Mouse (Mus musculus) hindbrain, embryonic 15.5 days (tissue): Measurements from ENCODE around the gene Shpk. TPM values are rescaled to one million over a fixed set of nuclear protein-coding genes. Genes with fewer than 3 reads are reported as not detected.

ENCODE experiments used
- ATAC-seq: fragments of 200-750 bp; cut with Nextera tagmentation; 2 replicates; pipeline ENCODE4 v1.8.0; 2017; ENCODE audit warnings: low read depth, moderate number of reproducible peaks, moderate TSS enrichment; ENCODE audit not compliant: low FRiP score
- H3K27ac ChIP-seq: fragments of 300-500 bp; sonication (generic); replicated peaks from 2 replicates; pipeline ENCODE4 v1.5.1; 2015; ENCODE audit warnings: mild to moderate bottlenecking, inconsistent platforms
- H3K27me3 ChIP-seq: fragments of 300-500 bp; sonication (generic); 2 replicates; pipeline ENCODE4 v1.6.1; 2015; ENCODE audit warnings: control low read depth, inconsistent platforms
- H3K36me3 ChIP-seq: fragments of 300-500 bp; sonication (generic); 2 replicates; pipeline ENCODE4 v1.6.1; 2015; ENCODE audit warnings: control low read depth, inconsistent platforms
- H3K4me1 ChIP-seq: fragments of 300-500 bp; sonication (generic); replicated peaks from 2 replicates; pipeline ENCODE4 v1.6.1; 2015; ENCODE audit warnings: control low read depth, inconsistent platforms
- H3K4me2 ChIP-seq: fragments of 300-500 bp; sonication (generic); 2 replicates; pipeline ENCODE4 v1.6.1; 2015; ENCODE audit warnings: moderate library complexity, mild to moderate bottlenecking, inconsistent platforms
- H3K4me3 ChIP-seq: fragments of 300-500 bp; sonication (generic); 2 replicates; pipeline ENCODE4 v1.5.1; 2015; ENCODE audit warnings: mild to moderate bottlenecking, inconsistent platforms
- H3K9ac ChIP-seq: fragments of 300-500 bp; sonication (generic); 2 replicates; pipeline ENCODE4 v1.6.1; 2015; ENCODE audit warnings: inconsistent platforms
- H3K9me3 ChIP-seq: fragments of 300-500 bp; sonication (generic); 2 replicates; pipeline ENCODE4 v1.6.1; 2016; ENCODE audit warnings: control low read depth, inconsistent platforms
- WGBS: fragments of 180-500 bp; shearing (Covaris S2); methylation state at CpG from one replicate; pipeline ENCODE4 v1.1.7; 2015; 5-methylcytosine and 5-hydroxymethylcytosine counted together
- polyA plus RNA-seq: library from polyadenylated mRNA; unstranded; fragments of >200 nt; fragmentation: Nextera tagmentation; extraction: Ambion mirVana; gene quantifications from 2 replicates; pipeline ENCODE4 v1.2.1, GENCODE M21; 2015

The Shpk gene
- polyA plus RNA-seq, result 2.6 and 2.9 TPM in 2 replicates

- WGBS, result under 1% methylated on average over 31 of the region's 32 CpGs
- Histone ChIP-seq H3K36me3 (peaks cover 4% of the 10 kb centered on the region; the same call in 1 of the 2 replicates), H3K27me3 (no peaks in the 10 kb centered on the region), H3K9ac (peak within 1 kb of the TSS; percentile 85), H3K9me3 (no peaks in the 10 kb centered on the region), H3K4me2 (peak within 1 kb of the TSS; percentile 91), H3K4me1 (peaks cover 24% of the 10 kb centered on the region), H3K27ac (peak within 1 kb of the TSS; percentile 80), H3K4me3 (peak within 1 kb of the TSS; percentile 76)
- ATAC-seq, result peak; percentile 98
Observed at GRCm38 (mm10) chr11:73199230-73199712, at the start of gene Shpk. Shpk (plus strand) TSS chr11:73199460.

- WGBS, result 79% methylated on average over 6 of the region's 6 CpGs
- no peak overlapping the region for H3K4me2 ChIP-seq
- H3K4me1 ChIP-seq, result peaks cover 4% of the 10 kb centered on the region; the same call in 1 of the 2 replicates
- peaks cover 5% of the 10 kb centered on the region; the same call in 1 of the 2 replicates for H3K27me3 ChIP-seq
- H3K4me3 ChIP-seq, result no peak overlapping the region
- no peak overlapping the region for H3K27ac ChIP-seq
- H3K9ac ChIP-seq, result no peak overlapping the region
- no peaks in the 10 kb centered on the region for H3K36me3 ChIP-seq
- ATAC-seq, result no peak
- H3K9me3 ChIP-seq, result no peaks in the 10 kb centered on the region
Observed at GRCm38 (mm10) chr11:73155071-73155470, 44.2 kb upstream of the Shpk start.

GRCm38 (mm10) chr11:73159957-73160810 is 39.1 kb upstream of the Shpk start, which contains the start of gene P2rx5:
P2rx5 (plus strand) TSS chr11:73160421.
- peak; percentile 79; the same call in 1 of the 2 replicates for ATAC-seq

GRCm38 (mm10) chr11:73160811-73161200 is 38.5 kb upstream of the Shpk start:
- Histone ChIP-seq H3K36me3 (no peaks in the 10 kb centered on the region), H3K4me2 (peak overlapping the region; percentile 93), H3K9me3 (no peaks in the 10 kb centered on the region), H3K9ac (0 out of 2 replicates have a peak overlapping the region, but pooled peaks have one; percentile 49), H3K27ac (no peak overlapping the region), H3K4me3 (peak overlapping the region; percentile 47), H3K27me3 (peaks cover 16% of the 10 kb centered on the region; the same call in 1 of the 2 replicates), H3K4me1 (peaks cover 14% of the 10 kb centered on the region)
- WGBS, result 32% methylated on average over 6 of the region's 6 CpGs
- no peak for ATAC-seq

More at GRCm38 (mm10) chr11:73159957-73160810, 39.1 kb upstream of the Shpk start, which contains the start of gene P2rx5:
- H3K36me3 ChIP-seq, result no peaks in the 10 kb centered on the region
- peak within 1 kb of the TSS; percentile 49 for H3K9ac ChIP-seq
- no peaks in the 10 kb centered on the region for H3K9me3 ChIP-seq
- peak within 1 kb of the TSS; percentile 93 for H3K4me2 ChIP-seq
- 3% methylated on average over 49 of the region's 49 CpGs for whole genome bisulfite sequencing
- peak within 1 kb of the TSS; percentile 47 for H3K4me3 ChIP-seq
- peaks cover 16% of the 10 kb centered on the region; the same call in 1 of the 2 replicates for H3K27me3 ChIP-seq
- peaks cover 14% of the 10 kb centered on the region for H3K4me1 ChIP-seq
- no peak within 1 kb of the TSS for H3K27ac ChIP-seq

GRCm38 (mm10) chr11:73161616-73162015 is 37.6 kb upstream of the Shpk start:
- Histone ChIP-seq H3K27ac (no peak overlapping the region), H3K27me3 (peaks cover 16% of the 10 kb centered on the region; the same call in 1 of the 2 replicates), H3K9me3 (no peaks in the 10 kb centered on the region), H3K36me3 (no peaks in the 10 kb centered on the region), H3K4me1 (peaks cover 14% of the 10 kb centered on the region), H3K4me3 (no peak overlapping the region), H3K4me2 (no peak overlapping the region), H3K9ac (no peak overlapping the region)
- no peak for ATAC-seq
- 93% methylated on average over 4 of the region's 4 CpGs for WGBS

GRCm38 (mm10) chr11:73162284-73162683 is 37.0 kb upstream of the Shpk start:
- WGBS, result 67% methylated on average over 5 of the region's 5 CpGs

GRCm38 (mm10) chr11:73168071-73168470 is 31.2 kb upstream of the Shpk start:
- Histone ChIP-seq H3K9me3 (no peaks in the 10 kb centered on the region), H3K4me2 (no peak overlapping the region), H3K36me3 (no peaks in the 10 kb centered on the region), H3K4me3 (no peak overlapping the region), H3K27me3 (no peaks in the 10 kb centered on the region), H3K4me1 (peaks cover 5% of the 10 kb centered on the region; the same call in 1 of the 2 replicates), H3K9ac (no peak overlapping the region), H3K27ac (no peak overlapping the region)
- ATAC-seq, result no peak
- 85% methylated on average over 8 of the region's 8 CpGs for WGBS

More at GRCm38 (mm10) chr11:73162284-73162683, 37.0 kb upstream of the Shpk start:
- Histone ChIP-seq H3K9me3 (no peaks in the 10 kb centered on the region), H3K4me3 (no peak overlapping the region), H3K36me3 (no peaks in the 10 kb centered on the region), H3K27me3 (peaks cover 16% of the 10 kb centered on the region; the same call in 1 of the 2 replicates), H3K9ac (no peak overlapping the region), H3K4me2 (no peak overlapping the region), H3K27ac (no peak overlapping the region), H3K4me1 (peaks cover 14% of the 10 kb centered on the region)
- ATAC-seq, result no peak

- ATAC-seq, result no peak
- H3K27ac ChIP-seq, result no peak overlapping the region
- H3K27me3 ChIP-seq, result no peaks in the 10 kb centered on the region
- peaks cover 5% of the 10 kb centered on the region; the same call in 1 of the 2 replicates for H3K4me1 ChIP-seq
- no peak overlapping the region for H3K4me3 ChIP-seq
- no peaks in the 10 kb centered on the region for H3K36me3 ChIP-seq
- WGBS, result 81% methylated on average over 6 of the region's 6 CpGs
- H3K4me2 ChIP-seq, result no peak overlapping the region
- no peak overlapping the region for H3K9ac ChIP-seq
- H3K9me3 ChIP-seq, result no peaks in the 10 kb centered on the region
Observed at GRCm38 (mm10) chr11:73168576-73168975, 30.7 kb upstream of the Shpk start.

GRCm38 (mm10) chr11:73169231-73169630 is 30.0 kb upstream of the Shpk start:
- Histone ChIP-seq H3K27me3 (no peaks in the 10 kb centered on the region), H3K4me1 (peaks cover 5% of the 10 kb centered on the region; the same call in 1 of the 2 replicates), H3K9me3 (no peaks in the 10 kb centered on the region), H3K4me2 (no peak overlapping the region), H3K4me3 (no peak overlapping the region), H3K27ac (no peak overlapping the region), H3K36me3 (0 out of 2 replicates have a peak, but pooled peaks cover under 1% of the 10 kb centered on the region), H3K9ac (no peak overlapping the region)
- 45% methylated on average over 4 of the region's 4 CpGs for WGBS
- ATAC-seq, result no peak; the same call in 1 of the 2 replicates

GRCm38 (mm10) chr11:73172186-73172585 is 27.1 kb upstream of the Shpk start:
- no peaks in the 10 kb centered on the region for H3K9me3 ChIP-seq
- no peak overlapping the region for H3K9ac ChIP-seq

GRCm38 (mm10) chr11:73175612-73176011 is 23.6 kb upstream of the Shpk start:
- peak overlapping the region; percentile 61 for H3K4me2 ChIP-seq
- H3K4me3 ChIP-seq, result peak overlapping the region; percentile 65
- 41% methylated on average over 8 of the region's 8 CpGs for WGBS
- H3K9me3 ChIP-seq, result no peaks in the 10 kb centered on the region
- no peak for ATAC-seq
- H3K27ac ChIP-seq, result no peak overlapping the region
- H3K36me3 ChIP-seq, result 0 out of 2 replicates have a peak, but pooled peaks cover 8% of the 10 kb centered on the region
- H3K27me3 ChIP-seq, result no peaks in the 10 kb centered on the region
- H3K4me1 ChIP-seq, result peaks cover 41% of the 10 kb centered on the region
- H3K9ac ChIP-seq, result peak overlapping the region; percentile 69; the same call in 1 of the 2 replicates

More at GRCm38 (mm10) chr11:73172186-73172585, 27.1 kb upstream of the Shpk start:
- no peaks in the 10 kb centered on the region for H3K27me3 ChIP-seq
- H3K4me2 ChIP-seq, result no peak overlapping the region
- no peak overlapping the region for H3K4me3 ChIP-seq
- 65% methylated on average over 5 of the region's 5 CpGs for WGBS
- ATAC-seq, result no peak
- H3K4me1 ChIP-seq, result peaks cover 21% of the 10 kb centered on the region
- H3K27ac ChIP-seq, result no peak overlapping the region
- H3K36me3 ChIP-seq, result 0 out of 2 replicates have a peak, but pooled peaks cover 5% of the 10 kb centered on the region
